Mouse (Mus musculus) cerebellum, adult 2 months (tissue): Measurements from ENCODE around the gene Ston1.

Experiments used
- CTCF ChIP-seq: fragments of 200-500 bp; IDR thresholded peaks from 2 replicates; pipeline ENCODE4 v1.5.1; 2011; ENCODE audit warnings: low read depth, mild to moderate bottlenecking, control low read depth, low read length, moderate library complexity, borderline replicate concordance; ENCODE audit not compliant: insufficient read depth
- POLR2A ChIP-seq: fragments of 200-500 bp; IDR thresholded peaks from 2 replicates; pipeline ENCODE4 v1.6.1; 2011; ENCODE audit warnings: low read length, control low read depth, borderline replicate concordance; ENCODE audit not compliant: insufficient read depth

DNA sequence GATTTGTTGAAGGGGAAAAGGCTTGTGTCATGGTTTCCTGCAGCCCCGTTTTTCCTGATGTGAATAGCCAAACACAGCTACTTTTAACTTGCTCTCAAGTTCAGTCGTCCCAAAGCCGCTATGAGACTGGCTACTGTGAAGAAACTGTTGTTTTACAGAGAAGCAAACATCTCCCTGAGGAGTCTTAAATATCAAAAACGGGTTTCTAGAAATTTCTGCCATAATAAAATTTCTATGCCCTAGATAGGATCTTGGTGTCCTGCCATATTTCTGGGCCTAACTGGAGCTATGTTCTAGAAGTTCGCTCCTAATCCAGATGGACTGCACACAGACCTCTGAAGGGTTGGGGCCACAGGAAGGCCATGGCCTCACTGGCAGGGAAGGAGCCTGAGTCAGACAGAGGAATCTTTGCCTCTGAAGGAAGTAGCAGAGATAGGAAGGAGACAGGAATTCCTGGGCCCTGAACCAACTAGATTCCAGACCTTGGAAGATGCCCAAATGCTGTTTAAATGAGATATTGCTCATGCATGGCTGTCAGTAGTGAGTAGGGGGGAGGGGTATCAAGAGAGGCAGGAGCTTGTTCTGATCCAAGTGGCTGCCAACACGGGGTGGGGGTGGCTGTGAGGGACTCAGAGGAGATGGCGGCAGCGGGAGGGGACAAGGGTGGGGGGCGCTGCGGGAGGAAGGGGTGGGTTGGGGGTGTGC is 31.3 kb downstream of the Ston1 start:
- TF ChIP-seq CTCF (no peak), POLR2A (no peak)
